Mouse (Mus musculus): ENCODE measurements around the gene Gm9040. TPM values are rescaled to one million over a fixed set of nuclear protein-coding genes. Genes with fewer than 3 reads are reported as not detected.
"Not testable (repeated sequence)": the region's sequence is repeated elsewhere in the genome, so short reads cannot be mapped to it uniquely, and the experiment has no call there.

Gm9040 gene
- not detected in 2 replicates for polyA plus RNA-seq (2014; fragmentation: Nextera tagmentation; extraction: Ambion mirVana)

- H3K9me3 ChIP-seq (ENCODE audit: control insufficient read depth, low read length); H3K4me3 ChIP-seq (ENCODE audit: low read depth, low read length); H3K27me3 ChIP-seq (replicated peaks; ENCODE audit: control insufficient read depth, insufficient read depth, low read length); DNase-seq (ENCODE audit: low spot score); H3K36me3 ChIP-seq (ENCODE audit: control insufficient read depth, insufficient read depth, low read length); H3K27ac ChIP-seq (ENCODE audit: low read depth, low read length); H3K4me1 ChIP-seq (replicated peaks; ENCODE audit: control insufficient read depth, insufficient read depth, low read length); H3K4me2 ChIP-seq; ATAC-seq (replicated peaks; ENCODE audit: low FRiP score); H3K9ac ChIP-seq (ENCODE audit: low read depth, low read length): not testable (repeated sequence)
- no CpG with 5 or more reads among the region's 11 CpGs for WGBS
Measured at GRCm38 (mm10) chr10:118326869-118327268, at the start of gene Gm9040. Gene Gm9040, minus strand, starts transcription at chr10:118326969.

GRCm38 (mm10) chr10:118370443-118370842, 43.7 kb upstream of the Gm9040 start:
- ATAC-seq (replicated peaks; ENCODE audit: low FRiP score) = peak; percentile 82
- H3K4me2 ChIP-seq = peak overlapping the region; percentile 37; the same call in 1 of the 2 replicates

GRCm38 (mm10) chr10:118369518-118369917, 42.7 kb upstream of the Gm9040 start:
- no peak overlapping the region for H3K27ac ChIP-seq (ENCODE audit: low read depth, low read length)
- WGBS = 87% methylated on average over 9 of the region's 9 CpGs
- no peaks in the 10 kb centered on the region for H3K27me3 ChIP-seq (replicated peaks; ENCODE audit: control insufficient read depth, insufficient read depth, low read length)
- no peaks in the 10 kb centered on the region for H3K4me1 ChIP-seq (replicated peaks; ENCODE audit: control insufficient read depth, insufficient read depth, low read length)
- no peak overlapping the region for H3K9ac ChIP-seq (ENCODE audit: low read depth, low read length)
- no peak overlapping the region for H3K4me3 ChIP-seq (ENCODE audit: low read depth, low read length)
- no peaks in the 10 kb centered on the region for H3K36me3 ChIP-seq (ENCODE audit: control insufficient read depth, insufficient read depth, low read length)
- H3K9me3 ChIP-seq (ENCODE audit: control insufficient read depth, low read length) = no peaks in the 10 kb centered on the region
- DNase-seq (ENCODE audit: low spot score) (no peak), ATAC-seq (replicated peaks; ENCODE audit: low FRiP score) (no peak)
- no peak overlapping the region for H3K4me2 ChIP-seq

More at GRCm38 (mm10) chr10:118370443-118370842, 43.7 kb upstream of the Gm9040 start:
- peak; percentile 59 for DNase-seq (ENCODE audit: low spot score)
- H3K27ac ChIP-seq (ENCODE audit: low read depth, low read length) = no peak overlapping the region
- H3K36me3 ChIP-seq (ENCODE audit: control insufficient read depth, insufficient read depth, low read length) = no peaks in the 10 kb centered on the region
- H3K4me1 ChIP-seq (replicated peaks; ENCODE audit: control insufficient read depth, insufficient read depth, low read length) = no peaks in the 10 kb centered on the region
- no peak overlapping the region for H3K9ac ChIP-seq (ENCODE audit: low read depth, low read length)
- 11% methylated on average over 10 of the region's 10 CpGs for WGBS
- no peaks in the 10 kb centered on the region for H3K27me3 ChIP-seq (replicated peaks; ENCODE audit: control insufficient read depth, insufficient read depth, low read length)
- no peaks in the 10 kb centered on the region for H3K9me3 ChIP-seq (ENCODE audit: control insufficient read depth, low read length)
- no peak overlapping the region for H3K4me3 ChIP-seq (ENCODE audit: low read depth, low read length)

GRCm38 (mm10) chr10:118354005-118354404, 27.2 kb upstream of the Gm9040 start, which contains the start of gene Gm9049:
Gene Gm9049, minus strand, starts transcription at chr10:118354105.
- H3K4me2 ChIP-seq; H3K4me1 ChIP-seq (replicated peaks; ENCODE audit: control insufficient read depth, insufficient read depth, low read length); H3K36me3 ChIP-seq (ENCODE audit: control insufficient read depth, insufficient read depth, low read length); H3K4me3 ChIP-seq (ENCODE audit: low read depth, low read length); DNase-seq (ENCODE audit: low spot score); H3K9ac ChIP-seq (ENCODE audit: low read depth, low read length); H3K27me3 ChIP-seq (replicated peaks; ENCODE audit: control insufficient read depth, insufficient read depth, low read length); ATAC-seq (replicated peaks; ENCODE audit: low FRiP score); H3K9me3 ChIP-seq (ENCODE audit: control insufficient read depth, low read length); H3K27ac ChIP-seq (ENCODE audit: low read depth, low read length): not testable (repeated sequence)
- WGBS = no CpG with 5 or more reads among the region's 11 CpGs

- H3K9ac ChIP-seq (ENCODE audit: low read depth, low read length); H3K4me2 ChIP-seq; H3K4me1 ChIP-seq (replicated peaks; ENCODE audit: control insufficient read depth, insufficient read depth, low read length); H3K36me3 ChIP-seq (ENCODE audit: control insufficient read depth, insufficient read depth, low read length); H3K4me3 ChIP-seq (ENCODE audit: low read depth, low read length); DNase-seq (ENCODE audit: low spot score); ATAC-seq (replicated peaks; ENCODE audit: low FRiP score); H3K27ac ChIP-seq (ENCODE audit: low read depth, low read length); H3K27me3 ChIP-seq (replicated peaks; ENCODE audit: control insufficient read depth, insufficient read depth, low read length); H3K9me3 ChIP-seq (ENCODE audit: control insufficient read depth, low read length): not testable (repeated sequence)
- 100% methylated on average over 1 of the region's 14 CpGs for WGBS
Measured at GRCm38 (mm10) chr10:118348579-118348978, 21.8 kb upstream of the Gm9040 start, which contains the start of gene Gm9048. Gene Gm9048, minus strand, starts transcription at chr10:118348679.

- H3K9me3 ChIP-seq (ENCODE audit: control insufficient read depth, low read length); H3K4me3 ChIP-seq (ENCODE audit: low read depth, low read length); H3K27me3 ChIP-seq (replicated peaks; ENCODE audit: control insufficient read depth, insufficient read depth, low read length); H3K4me1 ChIP-seq (replicated peaks; ENCODE audit: control insufficient read depth, insufficient read depth, low read length); ATAC-seq (replicated peaks; ENCODE audit: low FRiP score); H3K27ac ChIP-seq (ENCODE audit: low read depth, low read length); H3K4me2 ChIP-seq; H3K9ac ChIP-seq (ENCODE audit: low read depth, low read length); DNase-seq (ENCODE audit: low spot score); H3K36me3 ChIP-seq (ENCODE audit: control insufficient read depth, insufficient read depth, low read length): not testable (repeated sequence)
- WGBS = no CpG with 5 or more reads among the region's 14 CpGs
Measured at GRCm38 (mm10) chr10:118343155-118343554, 16.4 kb upstream of the Gm9040 start, which contains the start of gene Gm9046. Gene Gm9046, minus strand, starts transcription at chr10:118343255.

GRCm38 (mm10) chr10:118337731-118338130, 11.0 kb upstream of the Gm9040 start, which contains the start of gene Gm9045:
Gene Gm9045, minus strand, starts transcription at chr10:118337831.
- WGBS = no CpG with 5 or more reads among the region's 14 CpGs
- not testable (repeated sequence) for H3K27me3 ChIP-seq (replicated peaks; ENCODE audit: control insufficient read depth, insufficient read depth, low read length); H3K36me3 ChIP-seq (ENCODE audit: control insufficient read depth, insufficient read depth, low read length); H3K9ac ChIP-seq (ENCODE audit: low read depth, low read length); H3K4me2 ChIP-seq; H3K9me3 ChIP-seq (ENCODE audit: control insufficient read depth, low read length); DNase-seq (ENCODE audit: low spot score); H3K4me3 ChIP-seq (ENCODE audit: low read depth, low read length); H3K27ac ChIP-seq (ENCODE audit: low read depth, low read length); H3K4me1 ChIP-seq (replicated peaks; ENCODE audit: control insufficient read depth, insufficient read depth, low read length); ATAC-seq (replicated peaks; ENCODE audit: low FRiP score)

GRCm38 (mm10) chr10:118332308-118332707, 5.5 kb upstream of the Gm9040 start, which contains the start of gene Gm9044:
Gene Gm9044, minus strand, starts transcription at chr10:118332408.
- H3K9ac ChIP-seq (ENCODE audit: low read depth, low read length); ATAC-seq (replicated peaks; ENCODE audit: low FRiP score); H3K27me3 ChIP-seq (replicated peaks; ENCODE audit: control insufficient read depth, insufficient read depth, low read length); H3K4me3 ChIP-seq (ENCODE audit: low read depth, low read length); H3K9me3 ChIP-seq (ENCODE audit: control insufficient read depth, low read length); H3K27ac ChIP-seq (ENCODE audit: low read depth, low read length); H3K4me2 ChIP-seq; H3K4me1 ChIP-seq (replicated peaks; ENCODE audit: control insufficient read depth, insufficient read depth, low read length); H3K36me3 ChIP-seq (ENCODE audit: control insufficient read depth, insufficient read depth, low read length); DNase-seq (ENCODE audit: low spot score): not testable (repeated sequence)
- no CpG with 5 or more reads among the region's 14 CpGs for WGBS

- no peaks in the 10 kb centered on the region for H3K9me3 ChIP-seq (ENCODE audit: control insufficient read depth, low read length)
- no peak overlapping the region for H3K4me2 ChIP-seq
- ATAC-seq (replicated peaks; ENCODE audit: low FRiP score) = no peak
- H3K4me3 ChIP-seq (ENCODE audit: low read depth, low read length) = no peak overlapping the region
- WGBS = 47% methylated on average over 8 of the region's 8 CpGs
- no peaks in the 10 kb centered on the region for H3K27me3 ChIP-seq (replicated peaks; ENCODE audit: control insufficient read depth, insufficient read depth, low read length)
- H3K36me3 ChIP-seq (ENCODE audit: control insufficient read depth, insufficient read depth, low read length) = no peaks in the 10 kb centered on the region
- no peaks in the 10 kb centered on the region for H3K4me1 ChIP-seq (replicated peaks; ENCODE audit: control insufficient read depth, insufficient read depth, low read length)
- no peak overlapping the region for H3K9ac ChIP-seq (ENCODE audit: low read depth, low read length)
- H3K27ac ChIP-seq (ENCODE audit: low read depth, low read length) = no peak overlapping the region
- no peak for DNase-seq (ENCODE audit: low spot score)
Measured at GRCm38 (mm10) chr10:118319024-118319423, 7.7 kb downstream of the Gm9040 start.
